Mouse (Mus musculus) G1E-ER4 (cell line): Measurements from ENCODE around the gene Rab30. TPM values are rescaled to one million over a fixed set of nuclear protein-coding genes. Genes with fewer than 3 reads are reported as not detected.
A peak's percentile ranks its signal among the peaks of the same experiment; 100 is the strongest.

Experiments
- GATA1 ChIP-seq: IDR thresholded peaks from one replicate; pipeline ENCODE4 v1.8.0; 2012; ENCODE audit warnings: low read length, inconsistent platforms
- polyA plus RNA-seq: library from polyadenylated mRNA; stranded (reverse); fragments of >175 nt; gene quantifications from 2 replicates; pipeline ENCODE4 v1.2.3, GENCODE M21; 2012

Gene Rab30
- polyA plus RNA-seq, 1 experiment: 0.14 TPM

DNA sequence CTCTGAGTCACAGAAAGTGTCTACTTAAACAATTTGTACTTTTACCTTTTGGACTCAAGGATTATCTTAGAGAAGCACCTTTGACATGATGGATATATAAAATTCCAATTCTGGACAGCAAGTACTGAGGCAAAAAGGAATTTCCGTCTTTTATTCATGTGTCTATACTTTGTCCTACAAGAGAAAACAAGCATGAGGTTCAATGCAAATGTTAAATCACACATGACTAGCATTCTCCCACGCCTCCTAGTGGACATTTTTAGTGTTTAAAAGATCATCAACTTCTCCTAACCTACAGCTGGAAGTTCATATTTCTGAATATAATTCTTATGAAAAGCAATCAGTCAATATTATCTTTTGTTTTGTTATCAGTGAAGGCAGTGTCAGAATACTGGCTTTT is 125.1 kb downstream of the Rab30 start:
- no peak for TF ChIP-seq GATA1

DNA sequence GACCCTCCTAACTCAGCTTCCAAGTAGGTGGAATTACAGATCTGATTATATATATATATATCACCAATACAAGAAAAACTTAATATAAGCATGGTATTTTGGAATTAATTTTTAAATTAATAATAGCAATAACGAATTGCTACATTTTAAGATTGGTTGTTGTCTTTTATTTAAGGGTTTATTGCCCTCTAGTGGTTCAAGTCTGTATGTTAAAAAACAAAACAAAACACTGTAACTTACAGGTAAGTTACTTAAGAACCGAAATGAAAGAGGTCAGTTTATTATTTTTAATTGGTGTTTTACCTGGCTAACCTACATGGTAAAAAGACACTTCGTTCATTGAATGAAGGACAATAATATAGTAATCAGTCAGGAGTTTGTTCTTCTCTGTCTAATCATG is 128.8 kb downstream of the Rab30 start:
- no peak for TF ChIP-seq GATA1

DNA sequence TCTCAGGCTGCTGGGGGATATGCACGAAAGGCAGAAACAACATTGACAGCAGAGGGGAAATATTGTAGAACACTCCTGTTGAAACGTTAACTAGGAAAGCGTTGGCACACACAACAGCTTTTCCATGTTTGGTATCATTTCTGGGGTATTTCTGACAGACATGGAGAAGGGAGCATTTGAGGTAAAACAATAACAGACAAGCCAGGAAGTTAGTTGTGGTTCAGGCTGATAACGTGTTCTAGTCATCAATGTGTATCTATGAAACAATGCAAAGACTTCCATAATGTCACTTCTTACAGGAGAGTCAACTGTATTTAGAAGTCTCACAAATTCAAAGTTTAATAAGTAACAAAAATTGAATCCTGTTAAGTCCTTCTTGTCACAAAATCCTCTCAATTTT is 130.2 kb downstream of the Rab30 start:
- no peak for TF ChIP-seq GATA1

DNA sequence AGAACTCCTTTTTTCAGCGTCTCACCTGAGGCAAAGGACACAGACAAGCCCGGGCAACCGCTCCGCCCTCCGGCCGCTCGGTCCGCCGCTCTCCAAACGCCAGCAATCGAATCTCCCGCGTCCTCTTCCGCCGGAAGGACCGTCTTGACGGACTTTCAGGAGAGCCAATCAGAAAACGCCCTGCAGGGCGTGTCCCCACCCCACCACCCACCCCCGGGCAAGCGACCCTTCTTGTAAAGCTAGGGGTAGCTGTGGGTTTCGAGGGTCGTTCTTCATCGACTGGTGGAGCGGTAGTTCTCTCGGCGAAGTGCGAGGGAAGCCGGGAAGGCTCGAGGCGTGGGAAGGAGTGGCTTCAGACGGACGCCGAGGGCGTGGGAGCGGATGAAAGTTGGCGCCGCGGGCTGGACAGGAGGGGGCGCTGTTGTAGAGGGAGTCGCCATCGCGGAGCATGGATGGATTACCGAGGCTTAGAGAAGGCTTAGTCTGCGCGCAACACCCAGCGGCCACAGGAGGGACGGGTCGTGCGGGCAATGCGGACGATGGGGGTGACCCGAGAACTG is 132.8 kb downstream of the Rab30 start, which contains the start of the genes Ddias and Prcp:
TSS of gene Ddias (minus strand) at position 132 of the 560 bp plus-strand sequence.
TSS of gene Prcp (plus strand) at position 355 of the 560 bp plus-strand sequence.
- TF ChIP-seq GATA1: no peak

DNA sequence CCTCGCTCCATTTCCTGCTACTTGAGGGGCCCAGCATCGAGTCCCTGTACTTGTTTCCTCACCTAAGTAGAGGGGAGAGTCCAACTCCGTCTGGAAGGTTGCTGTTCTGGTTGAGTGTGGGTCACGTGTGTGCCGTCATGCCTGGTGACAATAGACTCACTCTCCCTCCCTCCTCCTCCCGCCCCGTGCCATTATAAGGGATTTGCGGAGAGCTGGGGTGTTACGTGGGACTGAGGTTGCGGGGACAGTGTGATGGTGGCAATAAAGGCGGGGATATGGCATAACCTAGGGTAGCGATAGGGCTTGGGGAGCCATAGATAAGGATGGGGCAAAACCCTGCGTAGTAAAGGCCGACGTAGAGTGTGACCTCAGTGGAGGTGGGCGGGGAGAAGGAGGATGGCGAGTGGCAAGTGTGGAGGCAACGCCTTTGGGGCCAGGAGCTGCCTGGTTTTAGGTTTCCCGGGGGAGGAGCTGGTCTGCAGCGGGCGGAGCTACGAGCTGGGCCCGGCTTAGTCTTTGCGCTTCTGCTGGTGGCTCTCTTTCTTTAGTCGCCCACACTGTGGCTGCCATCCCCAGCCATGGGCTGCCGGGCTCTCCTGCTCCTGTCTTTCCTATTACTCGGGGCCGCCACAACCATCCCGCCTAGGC is 133.5 kb downstream of the Rab30 start:
- peak; percentile 83 for TF ChIP-seq GATA1

DNA sequence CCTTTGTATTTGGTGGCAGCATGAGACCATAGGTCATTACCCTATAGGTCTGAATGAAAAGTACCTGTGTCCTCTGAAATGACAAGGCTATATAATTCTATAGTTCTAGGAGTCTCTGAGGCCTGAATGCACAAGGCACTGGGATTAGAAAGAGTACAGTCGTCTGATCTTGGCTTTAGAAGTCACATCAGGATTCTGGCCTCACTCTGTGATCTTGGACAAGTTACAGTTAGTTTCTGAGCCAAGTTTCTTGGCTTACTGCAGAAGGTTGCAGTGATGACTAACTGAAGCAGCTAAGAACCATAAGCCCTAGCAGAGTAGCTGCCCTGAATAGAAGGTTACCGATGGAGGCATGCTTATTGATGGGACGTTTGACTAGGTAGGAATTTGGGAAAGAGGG is 134.7 kb downstream of the Rab30 start:
- no peak for TF ChIP-seq GATA1

DNA sequence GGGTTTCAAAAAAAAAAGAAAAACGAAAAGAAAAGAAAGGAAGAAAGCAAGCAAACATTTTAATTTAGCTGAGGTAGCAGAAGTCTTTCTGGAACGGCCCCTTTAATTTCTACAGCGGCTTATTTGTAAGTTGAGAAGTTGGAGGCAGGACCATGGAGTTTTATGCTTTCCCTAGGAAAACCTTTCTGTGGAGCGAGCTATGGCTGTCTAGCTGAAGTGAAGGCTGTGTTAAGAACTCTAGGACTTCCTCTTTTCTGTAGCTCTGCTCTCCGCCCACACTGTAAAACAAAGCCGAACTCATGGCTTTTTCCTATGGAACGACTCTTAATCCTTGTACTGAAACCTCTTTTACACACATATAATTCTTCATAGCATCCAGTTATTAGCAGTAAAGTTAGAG is 135.1 kb downstream of the Rab30 start:
- no peak for TF ChIP-seq GATA1

DNA sequence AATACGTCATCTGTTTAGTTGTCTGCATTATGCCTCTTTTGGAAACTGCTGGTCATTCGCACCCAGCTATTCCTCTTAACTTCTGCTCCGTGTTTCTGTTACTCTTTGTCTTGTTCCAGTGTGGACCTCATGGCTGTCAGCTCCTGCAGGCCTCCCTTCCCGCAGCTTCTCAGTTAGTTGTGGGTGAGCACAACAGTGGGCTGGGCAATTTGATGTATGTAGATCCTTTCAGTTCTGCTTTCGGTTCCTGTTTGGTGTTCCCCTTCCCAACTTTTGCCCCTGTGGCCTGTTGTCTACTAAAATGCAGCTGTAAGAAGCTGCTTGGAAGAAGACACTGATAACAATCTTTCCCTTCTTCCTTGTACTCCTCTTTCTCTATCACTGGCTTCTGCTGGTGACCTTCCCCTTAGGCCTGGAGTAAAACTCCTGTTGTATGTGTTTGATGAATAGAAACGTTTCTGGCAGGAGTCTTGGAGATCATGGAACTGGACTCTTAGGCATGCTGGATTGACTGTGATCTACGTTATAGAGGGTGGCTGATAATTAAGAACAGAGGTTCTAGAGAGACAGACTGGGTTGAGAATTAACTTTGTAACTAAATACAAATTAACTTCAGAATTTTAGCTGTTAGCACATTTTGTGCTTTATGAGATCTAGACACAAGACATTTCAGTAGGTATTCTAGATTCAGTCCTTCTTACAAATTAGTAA is 137.3 kb downstream of the Rab30 start:
- no peak for TF ChIP-seq GATA1

DNA sequence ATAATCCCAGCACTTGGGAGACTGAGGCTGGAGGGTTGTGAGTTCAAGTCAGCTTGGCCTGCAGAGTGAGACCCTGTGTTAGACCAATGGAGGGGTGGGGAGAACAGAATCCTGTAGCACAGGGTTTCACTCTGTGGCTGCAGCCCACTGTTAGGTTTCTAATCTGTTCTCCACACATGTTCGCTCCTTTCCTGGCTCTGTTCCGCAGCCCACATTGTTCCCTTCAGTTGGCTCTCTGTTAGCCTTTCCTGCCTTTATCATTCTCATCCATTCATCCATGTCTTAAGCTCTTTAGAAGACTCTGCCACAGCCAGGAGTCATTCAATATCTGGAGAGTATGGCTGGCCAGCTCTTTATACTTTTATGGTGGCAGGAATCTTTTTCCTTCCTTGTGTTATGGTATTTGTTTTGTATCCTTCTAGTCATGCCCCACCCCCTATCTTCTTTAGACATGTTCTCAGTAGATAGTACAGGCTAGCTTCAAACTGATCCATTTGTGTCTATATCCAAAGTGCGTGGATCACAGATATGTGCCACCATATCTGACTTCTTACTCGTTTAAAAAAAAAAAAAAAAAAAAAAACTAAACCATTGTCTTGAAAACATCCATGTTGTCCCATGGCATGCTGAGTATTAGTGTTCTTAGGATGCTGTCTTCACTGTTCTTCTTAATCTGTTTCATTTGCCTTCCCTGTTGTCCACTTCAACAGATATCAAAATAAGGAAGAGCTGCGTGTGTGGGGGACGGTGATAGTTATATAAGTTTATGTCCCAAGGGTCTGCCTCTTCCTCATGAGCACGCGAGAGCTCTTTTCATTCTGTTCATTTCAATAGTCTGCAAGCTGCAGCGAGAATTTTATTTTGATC is 142.7 kb downstream of the Rab30 start:
- TF ChIP-seq GATA1: no peak

DNA sequence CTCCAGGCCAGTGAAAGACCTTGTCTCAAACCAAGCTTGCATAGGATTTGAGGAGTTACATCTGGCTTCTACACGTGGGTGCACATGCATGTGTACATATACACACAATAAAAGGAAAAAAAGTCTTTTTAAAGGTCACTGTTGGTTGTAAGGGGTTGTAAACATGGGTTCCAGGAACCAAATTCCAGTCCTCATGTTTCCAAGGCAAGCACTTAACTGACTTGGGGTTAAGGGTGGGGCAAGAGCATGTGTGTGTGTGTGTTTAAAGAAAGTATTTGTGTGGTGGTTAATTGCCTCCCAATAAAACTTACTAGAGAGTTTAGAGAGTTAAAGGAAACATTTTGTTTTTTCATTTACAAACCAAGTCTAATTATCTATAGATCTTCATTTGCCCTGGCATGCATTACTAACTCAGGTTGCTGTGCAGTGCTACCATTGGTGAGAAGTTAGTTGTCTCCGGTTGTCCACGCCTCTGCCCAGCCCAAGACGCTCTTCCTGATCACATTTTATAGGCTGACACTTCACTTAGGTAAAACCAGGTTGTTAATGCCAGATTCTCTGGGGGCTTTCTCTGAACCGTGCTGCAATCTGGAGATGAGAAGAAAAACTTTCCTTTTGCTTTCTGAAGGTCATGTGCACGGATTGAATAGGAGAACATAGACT is 143.7 kb downstream of the Rab30 start:
- TF ChIP-seq GATA1: no peak

DNA sequence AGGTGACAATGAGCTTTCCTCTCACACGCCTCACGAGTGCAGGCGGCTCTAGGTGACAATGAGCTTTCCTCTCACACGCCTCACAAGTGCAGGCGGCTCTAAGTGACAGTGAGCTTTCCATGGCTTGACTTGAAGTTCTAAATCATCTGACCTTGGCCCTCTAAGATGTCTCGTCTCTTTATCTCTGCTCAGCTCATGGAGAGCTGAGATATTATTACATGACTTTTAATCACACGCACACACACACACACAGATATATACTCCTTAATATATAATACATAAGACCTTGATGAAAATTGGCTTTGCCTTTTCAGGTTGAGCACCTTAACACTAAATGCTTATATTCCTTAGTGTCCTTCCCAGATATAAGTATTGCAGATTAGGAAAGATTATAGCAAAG is 145.4 kb downstream of the Rab30 start:
- no peak for TF ChIP-seq GATA1

DNA sequence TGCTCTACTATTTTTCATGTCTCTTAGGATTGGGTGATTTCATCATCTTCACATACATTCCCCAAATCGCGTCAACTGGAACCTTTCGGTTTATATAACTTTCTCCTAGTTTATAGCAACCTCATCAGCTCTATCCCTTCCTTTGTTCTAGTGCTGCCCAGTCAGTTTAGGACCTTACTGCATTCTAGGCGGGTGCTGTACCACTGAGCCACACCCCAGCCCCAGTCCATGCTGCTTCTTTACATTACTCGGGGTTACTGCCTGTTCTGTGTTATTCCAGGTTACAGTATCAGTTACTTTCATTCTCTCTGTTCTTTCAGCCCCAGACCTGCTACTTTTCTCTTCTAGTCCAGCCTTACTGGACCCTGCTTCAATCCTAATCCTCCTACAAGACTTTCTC is 145.8 kb downstream of the Rab30 start:
- no peak for TF ChIP-seq GATA1

DNA sequence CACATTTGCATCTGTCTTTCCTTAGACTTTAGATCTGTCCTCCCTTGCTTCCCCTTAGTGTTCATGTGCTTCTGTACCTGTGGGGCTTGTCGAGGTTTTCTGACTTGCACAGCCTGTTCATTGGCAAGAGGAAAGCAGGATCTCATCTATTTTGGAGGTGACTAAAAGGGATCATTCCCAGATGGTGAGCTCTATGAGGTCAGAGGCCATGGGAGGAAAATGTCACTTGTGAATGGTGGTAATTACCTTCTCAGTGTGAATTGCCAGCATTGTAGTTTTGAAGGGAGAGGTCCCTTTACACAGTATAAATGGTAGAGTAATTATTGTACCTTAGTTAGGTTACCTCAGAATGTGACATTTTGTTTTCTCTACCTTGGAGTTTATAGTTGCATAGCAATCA is 148.8 kb downstream of the Rab30 start:
- TF ChIP-seq GATA1: no peak

DNA sequence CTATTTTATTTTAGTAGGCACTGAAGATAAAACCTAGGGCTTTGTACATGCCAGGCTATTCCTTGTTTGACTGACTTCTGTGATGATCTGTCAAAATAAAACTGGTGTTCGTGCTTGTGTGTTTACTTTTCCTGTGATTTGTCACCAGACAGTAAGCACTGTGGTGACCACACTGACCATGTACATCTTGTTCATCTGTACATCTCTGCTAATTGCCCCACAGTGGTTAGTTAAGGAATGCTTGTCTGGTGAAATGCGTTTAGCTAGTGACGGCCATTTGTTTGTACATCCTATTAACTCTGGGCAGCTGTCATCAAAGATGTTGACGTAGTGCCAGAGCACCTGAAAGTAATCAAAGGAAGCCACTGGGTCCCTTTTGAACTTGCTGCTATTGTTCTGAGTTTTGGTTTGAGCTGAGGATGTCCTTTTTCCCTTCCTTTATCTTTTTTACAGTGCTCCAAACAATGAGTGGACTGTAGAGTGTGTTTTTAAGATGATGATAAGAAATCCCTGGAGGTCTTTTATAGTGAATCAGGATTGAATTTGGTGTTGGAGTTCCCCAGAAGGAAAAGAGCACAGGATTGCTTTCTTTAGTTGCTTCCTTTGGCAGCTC is 149.3 kb downstream of the Rab30 start:
- no peak for TF ChIP-seq GATA1

DNA sequence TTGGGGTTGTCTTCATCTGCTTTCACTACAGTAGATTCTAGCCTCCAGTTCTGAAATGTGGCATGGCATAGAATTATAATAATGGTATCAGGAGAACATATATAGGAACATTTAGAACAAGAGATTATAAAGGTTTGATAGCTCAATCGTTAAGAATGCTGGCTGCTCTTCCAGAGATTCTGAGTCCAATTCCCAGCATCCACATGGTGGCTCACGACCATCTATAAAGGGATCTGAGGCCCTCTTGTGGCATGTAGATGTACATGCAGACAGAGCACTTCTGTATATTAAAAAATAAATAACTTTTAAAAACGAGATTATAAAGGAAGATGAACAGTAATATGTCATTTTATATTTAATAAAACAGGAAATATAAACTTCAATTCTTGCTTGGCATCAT is 152.1 kb downstream of the Rab30 start:
- no peak for TF ChIP-seq GATA1

Other genes starting within 250 kb of the Rab30 start
- gene Ccdc90b, start 180.5 kb upstream of the Rab30 start, polyA plus RNA-seq: not detected in 2 replicates
- gene Ankrd42, start 104.5 kb upstream of the Rab30 start, polyA plus RNA-seq: 0.21 and 0.33 TPM in 2 replicates
- gene Pcf11, start 71.7 kb upstream of the Rab30 start, polyA plus RNA-seq: 81.9 and 109 TPM in 2 replicates
- gene Ddias, start 132.6 kb downstream of the Rab30 start, polyA plus RNA-seq: 34.1 and 50.8 TPM in 2 replicates
- gene Prcp, start 132.9 kb downstream of the Rab30 start, polyA plus RNA-seq: 34.5 and 125 TPM in 2 replicates